Mouse (Mus musculus) embryo, embryonic 9.5 days (tissue): Measurements from ENCODE around the gene Fblim1.
A peak's percentile ranks its signal among the peaks of the same experiment; 100 is the strongest.

ENCODE experiments used
- DNase-seq: peaks from one replicate; pipeline ENCODE4 v3.0.0-alpha.2; 2017; ENCODE audit errors: extremely low spot score

Gene Fblim1

GRCm38 (mm10) chr4:141600364-141600763 lies 5.5 kb downstream of the Fblim1 start:
- no peak for DNase-seq

- DNase-seq, result peak; percentile 53
Observed at GRCm38 (mm10) chr4:141599251-141600141, 6.4 kb downstream of the Fblim1 start.

GRCm38 (mm10) chr4:141598894-141599250 lies 7.0 kb downstream of the Fblim1 start:
- peak; percentile 42 for DNase-seq

- peak; percentile 71 for DNase-seq
Observed at GRCm38 (mm10) chr4:141598199-141598893, 7.5 kb downstream of the Fblim1 start.

GRCm38 (mm10) chr4:141596700-141597328 lies 9.1 kb downstream of the Fblim1 start:
- DNase-seq, result no peak

GRCm38 (mm10) chr4:141595605-141596268 lies 10.2 kb downstream of the Fblim1 start:
- no peak for DNase-seq

- no peak for DNase-seq
Observed at GRCm38 (mm10) chr4:141595138-141595537, 10.8 kb downstream of the Fblim1 start.

GRCm38 (mm10) chr4:141591547-141591946 lies 14.3 kb downstream of the Fblim1 start:
- peak; percentile 33 for DNase-seq

GRCm38 (mm10) chr4:141583919-141584318 lies 22.0 kb downstream of the Fblim1 start:
- no peak for DNase-seq

- DNase-seq, result no peak
Observed at GRCm38 (mm10) chr4:141581051-141581450, 24.8 kb downstream of the Fblim1 start.

GRCm38 (mm10) chr4:141578833-141579232 lies 27.1 kb downstream of the Fblim1 start:
- no peak for DNase-seq

- DNase-seq, result no peak
Observed at GRCm38 (mm10) chr4:141576877-141577276, 29.0 kb downstream of the Fblim1 start.

GRCm38 (mm10) chr4:141576404-141576803 lies 29.5 kb downstream of the Fblim1 start:
- no peak for DNase-seq

- DNase-seq, result peak; percentile 82
Observed at GRCm38 (mm10) chr4:141574789-141575702, 30.9 kb downstream of the Fblim1 start.

- DNase-seq, result no peak
Observed at GRCm38 (mm10) chr4:141573359-141573966, 32.4 kb downstream of the Fblim1 start.

- DNase-seq, result no peak
Observed at GRCm38 (mm10) chr4:141572668-141573358, 33.1 kb downstream of the Fblim1 start.

GRCm38 (mm10) chr4:141571934-141572333 lies 34.0 kb downstream of the Fblim1 start:
- DNase-seq, result no peak

GRCm38 (mm10) chr4:141571337-141571739 lies 34.6 kb downstream of the Fblim1 start:
- DNase-seq, result no peak

- DNase-seq, result no peak
Observed at GRCm38 (mm10) chr4:141570821-141571220, 35.1 kb downstream of the Fblim1 start.

- no peak for DNase-seq
Observed at GRCm38 (mm10) chr4:141570004-141570403, 35.9 kb downstream of the Fblim1 start.
